Comparison of ENCODE assay signal across 22 mouse cellular contexts in the genomic region with DNA sequence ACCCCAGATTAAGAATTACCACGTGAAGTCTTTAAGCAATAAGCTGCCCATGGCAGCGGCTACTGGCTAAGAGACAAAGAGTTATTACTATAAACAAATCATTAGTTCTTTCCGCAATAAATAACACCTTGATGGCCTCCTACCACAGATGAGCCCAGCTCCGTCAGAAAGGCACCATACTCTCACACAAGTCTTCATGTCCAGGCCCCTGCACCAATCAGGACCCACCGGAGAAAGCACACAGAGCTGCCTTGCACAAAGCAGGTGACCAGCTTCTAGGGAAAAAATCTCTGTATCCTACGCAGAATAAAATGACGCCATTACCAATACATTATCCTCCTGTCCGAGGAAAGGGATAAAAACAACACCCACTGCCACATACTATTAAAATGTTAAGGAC. TPM values are rescaled to one million over a fixed set of nuclear protein-coding genes. Genes with fewer than 3 reads are reported as not detected.
DNase-seq lines count a peak whose midpoint lies in the region; ATAC-seq and TF ChIP-seq lines count a peak whose summit lies in the region.
"Had no signal": no experiment of that assay in that cellular context is flagged by ENCODE, and none has a peak within 500 bp of the region (broad histone marks: within the 10 kb centered on the region; RNA-seq: fewer than 3 reads in every experiment).

No protein-coding gene starts in this region.

- WGBS in forebrain, embryonic 12.5 days = 78% methylated on average over 8 of the region's 8 CpGs
- WGBS in forebrain, embryonic 15.5 days = 71% methylated on average over 8 of the region's 8 CpGs
- 78% methylated on average over 8 of the region's 8 CpGs for WGBS in kidney, adult 2 months
- WGBS in kidney, embryonic 14.5 days = 61% methylated on average over 8 of the region's 8 CpGs
- 85% methylated on average over 8 of the region's 8 CpGs for WGBS in liver, embryonic 15.5 days (ENCODE audit: insufficient replicate concordance)
- WGBS in liver, embryonic 12.5 days (ENCODE audit: insufficient replicate concordance) = 87% methylated on average over 8 of the region's 8 CpGs
- WGBS in neural tube, embryonic 13.5 days = 67% methylated on average over 8 of the region's 8 CpGs

- no peaks in the 10 kb centered on the region for H3K36me3 ChIP-seq in forebrain, embryonic 12.5 days (replicated peaks)
- H3K36me3 ChIP-seq in forebrain, embryonic 15.5 days = no peaks in the 10 kb centered on the region
- no peaks in the 10 kb centered on the region for H3K36me3 ChIP-seq in kidney, adult 2 months (ENCODE audit: control insufficient read depth, insufficient read depth, low read length)
- H3K36me3 ChIP-seq in kidney, embryonic 14.5 days (ENCODE audit: control insufficient read depth, insufficient read depth, low read length) = no peaks in the 10 kb centered on the region
- H3K36me3 ChIP-seq in liver, embryonic 15.5 days (replicated peaks) = peaks cover 58% of the 10 kb centered on the region
- H3K36me3 ChIP-seq in liver, embryonic 12.5 days = peaks cover 52% of the 10 kb centered on the region
- no peaks in the 10 kb centered on the region for H3K36me3 ChIP-seq in neural tube, embryonic 13.5 days
- H3K36me3 ChIP-seq: embryonic facial prominence, embryonic 12.5 days had no signal

- peaks cover 12% of the 10 kb centered on the region; the same call in 1 of the 2 replicates for H3K4me1 ChIP-seq in forebrain, embryonic 12.5 days
- peaks cover 17% of the 10 kb centered on the region for H3K4me1 ChIP-seq in forebrain, embryonic 15.5 days
- H3K4me1 ChIP-seq in kidney, adult 2 months (ENCODE audit: control insufficient read depth, insufficient read depth, low read length) = peaks cover 57% of the 10 kb centered on the region
- H3K4me1 ChIP-seq in kidney, embryonic 14.5 days (ENCODE audit: control insufficient read depth, insufficient read depth, low read length) = peaks cover 4% of the 10 kb centered on the region; the same call in 1 of the 2 replicates
- peaks cover 88% of the 10 kb centered on the region for H3K4me1 ChIP-seq in liver, embryonic 15.5 days (replicated peaks)
- peaks cover 87% of the 10 kb centered on the region for H3K4me1 ChIP-seq in liver, embryonic 12.5 days
- peaks cover 27% of the 10 kb centered on the region for H3K4me1 ChIP-seq in neural tube, embryonic 13.5 days (replicated peaks)

- 0 out of 2 replicates have a peak, but pooled peaks have one; percentile 60 for ATAC-seq in forebrain, embryonic 12.5 days (ENCODE audit: low FRiP score)
- ATAC-seq in forebrain, embryonic 15.5 days (replicated peaks) = no peak
- ATAC-seq in kidney, embryonic 14.5 days (ENCODE audit: low FRiP score, low TSS enrichment) = no peak
- ATAC-seq in liver, embryonic 15.5 days (ENCODE audit: insufficient read depth) = no peak
- no peak for ATAC-seq in liver, embryonic 12.5 days
- 0 out of 2 replicates have a peak, but pooled peaks have one; percentile 61 for ATAC-seq in neural tube, embryonic 13.5 days (ENCODE audit: low read depth)
- ATAC-seq: activated CD4-positive, CD25-positive, alpha-beta regulatory T cell, adult 4 months; CD4-positive, CD25-positive, alpha-beta regulatory T cell, adult 4 months; forebrain, embryonic 14.5 days; Patski had no signal

- no peak for TF ChIP-seq POLR2A in kidney, adult 2 months (IDR thresholded peaks at IDR 0.05; ENCODE audit: low read depth, low read length)

- H3K9ac ChIP-seq in forebrain, embryonic 12.5 days = no peak overlapping the region
- H3K9ac ChIP-seq in forebrain, embryonic 15.5 days (replicated peaks) = no peak overlapping the region
- H3K9ac ChIP-seq in kidney, embryonic 14.5 days (ENCODE audit: low read depth, low read length) = no peak overlapping the region
- no peak overlapping the region for H3K9ac ChIP-seq in liver, embryonic 15.5 days
- no peak overlapping the region for H3K9ac ChIP-seq in liver, embryonic 12.5 days
- 0 out of 2 replicates have a peak overlapping the region, but pooled peaks have one; percentile 8 for H3K9ac ChIP-seq in neural tube, embryonic 13.5 days
- H3K9ac ChIP-seq: embryonic facial prominence, embryonic 12.5 days had no signal

- no peaks in the 10 kb centered on the region for H3K9me3 ChIP-seq in forebrain, embryonic 12.5 days
- H3K9me3 ChIP-seq in forebrain, embryonic 15.5 days = no peaks in the 10 kb centered on the region
- H3K9me3 ChIP-seq in kidney, embryonic 14.5 days (ENCODE audit: control insufficient read depth, low read length) = no peaks in the 10 kb centered on the region
- H3K9me3 ChIP-seq in liver, embryonic 15.5 days (replicated peaks) = no peaks in the 10 kb centered on the region
- H3K9me3 ChIP-seq in liver, embryonic 12.5 days (replicated peaks) = no peaks in the 10 kb centered on the region
- H3K9me3 ChIP-seq in neural tube, embryonic 13.5 days = no peaks in the 10 kb centered on the region
- H3K9me3 ChIP-seq: embryonic facial prominence, embryonic 10.5 days; embryonic facial prominence, embryonic 12.5 days; G1E had no signal

- H3K4me3 ChIP-seq in forebrain, embryonic 12.5 days (replicated peaks) = no peak overlapping the region
- no peak overlapping the region for H3K4me3 ChIP-seq in forebrain, embryonic 15.5 days
- H3K4me3 ChIP-seq in kidney, adult 2 months (ENCODE audit: insufficient read depth, low read depth, low read length) = no peak overlapping the region
- no peak overlapping the region for H3K4me3 ChIP-seq in kidney, embryonic 14.5 days (ENCODE audit: low read length)
- H3K4me3 ChIP-seq in liver, embryonic 15.5 days (replicated peaks) = no peak overlapping the region
- H3K4me3 ChIP-seq in liver, embryonic 12.5 days = no peak overlapping the region
- H3K4me3 ChIP-seq in neural tube, embryonic 13.5 days = no peak overlapping the region
- H3K4me3 ChIP-seq: embryonic facial prominence, embryonic 10.5 days; embryonic facial prominence, embryonic 12.5 days had no signal

- no peak overlapping the region for H3K4me2 ChIP-seq in forebrain, embryonic 12.5 days
- no peak overlapping the region for H3K4me2 ChIP-seq in forebrain, embryonic 15.5 days (replicated peaks)
- H3K4me2 ChIP-seq in kidney, embryonic 14.5 days (replicated peaks; ENCODE audit: low read depth, low read length) = no peak overlapping the region
- no peak overlapping the region for H3K4me2 ChIP-seq in liver, embryonic 15.5 days
- no peak overlapping the region for H3K4me2 ChIP-seq in liver, embryonic 12.5 days
- H3K4me2 ChIP-seq in neural tube, embryonic 13.5 days = no peak overlapping the region
- H3K4me2 ChIP-seq: embryonic facial prominence, embryonic 12.5 days had no signal

- H3K27me3 ChIP-seq in forebrain, embryonic 12.5 days = no peaks in the 10 kb centered on the region
- no peaks in the 10 kb centered on the region for H3K27me3 ChIP-seq in forebrain, embryonic 15.5 days
- no peaks in the 10 kb centered on the region for H3K27me3 ChIP-seq in kidney, adult 2 months (replicated peaks; ENCODE audit: control insufficient read depth, insufficient read depth, low read length)
- H3K27me3 ChIP-seq in kidney, embryonic 14.5 days (ENCODE audit: control insufficient read depth, insufficient read depth, low read length) = no peaks in the 10 kb centered on the region
- H3K27me3 ChIP-seq in liver, embryonic 15.5 days = no peaks in the 10 kb centered on the region
- no peaks in the 10 kb centered on the region for H3K27me3 ChIP-seq in liver, embryonic 12.5 days (replicated peaks)
- no peaks in the 10 kb centered on the region for H3K27me3 ChIP-seq in neural tube, embryonic 13.5 days
- H3K27me3 ChIP-seq: CH12.LX; embryonic facial prominence, embryonic 12.5 days; Patski had no signal

- no peak overlapping the region for H3K27ac ChIP-seq in forebrain, embryonic 12.5 days
- no peak overlapping the region for H3K27ac ChIP-seq in forebrain, embryonic 15.5 days (replicated peaks)
- 0 out of 2 replicates have a peak overlapping the region, but pooled peaks have one; percentile 21 for H3K27ac ChIP-seq in kidney, adult 2 months (ENCODE audit: insufficient read depth, low read depth, low read length)
- H3K27ac ChIP-seq in kidney, embryonic 14.5 days (ENCODE audit: low read depth, low read length) = no peak overlapping the region
- peak overlapping the region; percentile 48; the same call in 1 of the 2 replicates for H3K27ac ChIP-seq in liver, embryonic 15.5 days (replicated peaks)
- H3K27ac ChIP-seq in liver, embryonic 12.5 days = no peak overlapping the region
- H3K27ac ChIP-seq in neural tube, embryonic 13.5 days (replicated peaks) = no peak overlapping the region
- H3K27ac ChIP-seq: embryonic facial prominence, embryonic 10.5 days; embryonic facial prominence, embryonic 12.5 days had no signal

- TF ChIP-seq CTCF in kidney, adult 2 months (conservative IDR thresholded peaks at IDR 0.05; ENCODE audit: insufficient read depth, insufficient read length, low read depth, low read length) = no peak

- DNase-seq in kidney, adult 2 months = no peak
- no peak for DNase-seq in neural tube, embryonic 10.5 days (ENCODE audit: extremely low spot score, low spot score)
- DNase-seq: B cell, adult 2 months; cerebellum, adult 11-12 months; cerebellum, adult 2 months; cerebellum, adult 9-10 months; cerebellum, postnatal 10 days; cerebellum, postnatal 25 days had no signal

RNA-seq across cellular contexts. Expression of gene Foxo3, which starts 44.7 kb away (rescaled TPM):
- polyA plus RNA-seq in forebrain, embryonic 12.5 days (2016; fragmentation: Nextera tagmentation; extraction: Ambion mirVana) = 3.1 TPM in 2 replicates
- polyA plus RNA-seq in forebrain, embryonic 15.5 days (2015; fragmentation: Nextera tagmentation; extraction: Ambion mirVana) = 4.6 and 5.3 TPM in 2 replicates
- polyA plus RNA-seq in kidney, adult 2 months (2012; rRNA removed) = 29.2 and 35.5 TPM in 2 replicates
- polyA plus RNA-seq in kidney, embryonic 14.5 days (2014; fragmentation: Nextera tagmentation; extraction: Ambion mirVana) = 8.2 and 10.2 TPM in 2 replicates
- polyA plus RNA-seq in liver, embryonic 15.5 days (2015; fragmentation: Nextera tagmentation; extraction: Ambion mirVana) = 15.1 and 15.9 TPM in 2 replicates
- 16.9 and 17.9 TPM in 2 replicates for polyA plus RNA-seq in liver, embryonic 12.5 days (2016; fragmentation: Nextera tagmentation; extraction: Ambion mirVana)
- 4.2 and 4.9 TPM in 2 replicates for polyA plus RNA-seq in neural tube, embryonic 13.5 days (2015; fragmentation: Nextera tagmentation; extraction: Ambion mirVana)

Comparison
In these comparisons a context has a peak if more than half of its experiments do, and no peak if none do; other contexts are left out.
1. ATAC-seq: peak in forebrain, embryonic 12.5 days (single experiment) and neural tube, embryonic 13.5 days (single experiment); none in forebrain, embryonic 15.5 days (single experiment), kidney, embryonic 14.5 days (single experiment), liver, embryonic 15.5 days (single experiment) and liver, embryonic 12.5 days (single experiment).
2. H3K27ac ChIP-seq: peak in kidney, adult 2 months (single experiment) and liver, embryonic 15.5 days (single experiment); none in forebrain, embryonic 12.5 days (single experiment), forebrain, embryonic 15.5 days (single experiment), kidney, embryonic 14.5 days (single experiment), liver, embryonic 12.5 days (single experiment) and neural tube, embryonic 13.5 days (single experiment).